Mouse (Mus musculus) inflammation-experienced regulatory T-cells, adult 6 months (primary cell): ENCODE data around the gene Krtap4-9. TPM values are rescaled to one million over a fixed set of nuclear protein-coding genes. Genes with fewer than 3 reads are reported as not detected.
"Not testable (repeated sequence)": the region's sequence is repeated elsewhere in the genome, so short reads cannot be mapped to it uniquely, and the experiment has no call there.

Experiments used
- ATAC-seq: one replicate; pipeline ENCODE4 v1.8.0; 2017
- polyA plus RNA-seq, 3 experiments: library from polyadenylated mRNA; unstranded; fragments of 100-300 nt; shearing (Covaris generic); gene quantifications; one replicate each; pipeline ENCODE4 v1.2.1; 2017

The Krtap4-9 gene
- polyA plus RNA-seq: not detected

GRCm38 (mm10) chr11:99784900-99785299 is at the start of gene Krtap4-9:
Krtap4-9 (plus strand) TSS chr11:99785200.
- not testable (repeated sequence) for ATAC-seq

GRCm38 (mm10) chr11:99743985-99744384 is 41.0 kb upstream of the Krtap4-9 start:
- no peak for ATAC-seq

- no peak for ATAC-seq
Observed at GRCm38 (mm10) chr11:99758877-99759276, 26.1 kb upstream of the Krtap4-9 start.

GRCm38 (mm10) chr11:99768410-99768809 is 16.6 kb upstream of the Krtap4-9 start:
- ATAC-seq: no peak

GRCm38 (mm10) chr11:99772813-99773212 is 12.2 kb upstream of the Krtap4-9 start, which contains the start of gene Gm11595:
Gm11595 (minus strand) TSS chr11:99772913.
- not testable (repeated sequence) for ATAC-seq

GRCm38 (mm10) chr11:99778401-99778800 is 6.6 kb upstream of the Krtap4-9 start:
- ATAC-seq: no peak

- ATAC-seq: no peak
Observed at GRCm38 (mm10) chr11:99780604-99781003, 4.4 kb upstream of the Krtap4-9 start, which contains the start of gene Krtap4-8. Krtap4-8 (minus strand) TSS chr11:99780704.

- ATAC-seq: no peak
Observed at GRCm38 (mm10) chr11:99793367-99793766, 8.4 kb downstream of the Krtap4-9 start, which contains the start of gene Gm11596. Gm11596 (minus strand) TSS chr11:99793467.

- ATAC-seq: not testable (repeated sequence)
Observed at GRCm38 (mm10) chr11:99798832-99799231, 13.8 kb downstream of the Krtap4-9 start, which contains the start of gene Gm11569. Gm11569 (minus strand) TSS chr11:99798932.

- not testable (repeated sequence) for ATAC-seq
Observed at GRCm38 (mm10) chr11:99804346-99804745, 19.3 kb downstream of the Krtap4-9 start, which contains the start of gene Gm11554. Gm11554 (minus strand) TSS chr11:99804446.

- ATAC-seq: not testable (repeated sequence)
Observed at GRCm38 (mm10) chr11:99809792-99810191, 24.8 kb downstream of the Krtap4-9 start, which contains the start of gene Krtap4-13. Krtap4-13 (minus strand) TSS chr11:99809892.

GRCm38 (mm10) chr11:99815566-99815965 is 30.6 kb downstream of the Krtap4-9 start, which contains the start of gene Gm11564:
Gm11564 (minus strand) TSS chr11:99815666.
- not testable (repeated sequence) for ATAC-seq

Other genes with a start within 250 kb of the Krtap4-9 start
- gene Krt40, start 242.0 kb upstream of the Krtap4-9 start, polyA plus RNA-seq: not detected
- gene Krtap3-3, start 234.3 kb upstream of the Krtap4-9 start, polyA plus RNA-seq: not detected
- not detected for gene Krtap3-2, start 228.3 kb upstream of the Krtap4-9 start, polyA plus RNA-seq
- not detected for gene Gm11939, start 225.7 kb upstream of the Krtap4-9 start, polyA plus RNA-seq
- not detected for gene Krtap3-1, start 218.6 kb upstream of the Krtap4-9 start, polyA plus RNA-seq
- gene Krtap1-5, start 204.2 kb upstream of the Krtap4-9 start, polyA plus RNA-seq: not detected
- gene Krtap1-4, start 201.5 kb upstream of the Krtap4-9 start, polyA plus RNA-seq: not detected
- gene Krtap1-3, start 193.9 kb upstream of the Krtap4-9 start, polyA plus RNA-seq: not detected
- gene Krtap9-3, start 187.1 kb upstream of the Krtap4-9 start, polyA plus RNA-seq: not detected
- gene Gm11938, start 181.9 kb upstream of the Krtap4-9 start, polyA plus RNA-seq: not detected
- not detected for gene Gm11937, start 175.0 kb upstream of the Krtap4-9 start, polyA plus RNA-seq
- not detected for gene Krtap2-4, start 170.4 kb upstream of the Krtap4-9 start, polyA plus RNA-seq
- not detected for gene Gm11562, start 164.8 kb upstream of the Krtap4-9 start, polyA plus RNA-seq
- not detected for gene Krtap4-1, start 157.0 kb upstream of the Krtap4-9 start, polyA plus RNA-seq
- not detected for gene Krtap4-2, start 150.1 kb upstream of the Krtap4-9 start, polyA plus RNA-seq
- not detected for gene Krtap4-7, start 141.1 kb upstream of the Krtap4-9 start, polyA plus RNA-seq
- not detected for gene Gm11555, start 135.0 kb upstream of the Krtap4-9 start, polyA plus RNA-seq
- not detected for gene Gm11563, start 126.2 kb upstream of the Krtap4-9 start, polyA plus RNA-seq
- not detected for gene Krtap4-6, start 119.2 kb upstream of the Krtap4-9 start, polyA plus RNA-seq
- gene Gm14190, start 94.5 kb upstream of the Krtap4-9 start, polyA plus RNA-seq: not detected
- not detected for gene Gm14180, start 50.9 kb upstream of the Krtap4-9 start, polyA plus RNA-seq
- not detected for gene Gm11595, start 12.3 kb upstream of the Krtap4-9 start, polyA plus RNA-seq
- gene Krtap4-8, start 4.5 kb upstream of the Krtap4-9 start, polyA plus RNA-seq: not detected
- not detected for gene Gm11596, start 8.3 kb downstream of the Krtap4-9 start, polyA plus RNA-seq
- gene Gm11569, start 13.7 kb downstream of the Krtap4-9 start, polyA plus RNA-seq: not detected
- gene Gm11554, start 19.2 kb downstream of the Krtap4-9 start, polyA plus RNA-seq: not detected
- gene Krtap4-13, start 24.7 kb downstream of the Krtap4-9 start, polyA plus RNA-seq: not detected
- not detected for gene Gm11564, start 30.5 kb downstream of the Krtap4-9 start, polyA plus RNA-seq
- gene 2300003K06Rik, start 52.9 kb downstream of the Krtap4-9 start, polyA plus RNA-seq: not detected
- not detected for gene Krtap4-16, start 66.4 kb downstream of the Krtap4-9 start, polyA plus RNA-seq
- not detected for gene Gm11568, start 72.7 kb downstream of the Krtap4-9 start, polyA plus RNA-seq
- not detected for gene Gm11559, start 79.3 kb downstream of the Krtap4-9 start, polyA plus RNA-seq
- gene Krtap9-1, start 88.2 kb downstream of the Krtap4-9 start, polyA plus RNA-seq: not detected
- gene Gm11567, start 94.0 kb downstream of the Krtap4-9 start, polyA plus RNA-seq: not detected
- gene Krtap31-1, start 122.7 kb downstream of the Krtap4-9 start, polyA plus RNA-seq: not detected
- gene Gm11565, start 129.6 kb downstream of the Krtap4-9 start, polyA plus RNA-seq: not detected
- gene Krtap31-2, start 151.1 kb downstream of the Krtap4-9 start, polyA plus RNA-seq: not detected
- gene Krtap9-5, start 163.3 kb downstream of the Krtap4-9 start, polyA plus RNA-seq: not detected
- not detected for gene Krtap29-1, start 193.9 kb downstream of the Krtap4-9 start, polyA plus RNA-seq
- gene Krtap16-1, start 201.4 kb downstream of the Krtap4-9 start, polyA plus RNA-seq: not detected
- gene Krtap17-1, start 208.8 kb downstream of the Krtap4-9 start, polyA plus RNA-seq: not detected
- not detected for gene Krt33a, start 231.0 kb downstream of the Krtap4-9 start, polyA plus RNA-seq
- not detected for gene Krt33b, start 244.7 kb downstream of the Krtap4-9 start, polyA plus RNA-seq